Mouse (Mus musculus) cortical plate, adult 2 months (tissue): ENCODE measurements around the gene Rufy2.

Experiments
- CTCF ChIP-seq: fragments of 200-500 bp; IDR thresholded peaks from 2 replicates; pipeline ENCODE4 v1.5.1; 2011; ENCODE audit warnings: mild to moderate bottlenecking, control low read depth, low read length; ENCODE audit not compliant: insufficient read depth; ENCODE audit errors: extremely low read depth
- POLR2A ChIP-seq: fragments of 200-500 bp; IDR thresholded peaks from 2 replicates; pipeline ENCODE4 v1.6.1; 2011; ENCODE audit warnings: mild to moderate bottlenecking, low read length, control low read depth; ENCODE audit not compliant: insufficient read depth; ENCODE audit errors: extremely low read depth

DNA sequence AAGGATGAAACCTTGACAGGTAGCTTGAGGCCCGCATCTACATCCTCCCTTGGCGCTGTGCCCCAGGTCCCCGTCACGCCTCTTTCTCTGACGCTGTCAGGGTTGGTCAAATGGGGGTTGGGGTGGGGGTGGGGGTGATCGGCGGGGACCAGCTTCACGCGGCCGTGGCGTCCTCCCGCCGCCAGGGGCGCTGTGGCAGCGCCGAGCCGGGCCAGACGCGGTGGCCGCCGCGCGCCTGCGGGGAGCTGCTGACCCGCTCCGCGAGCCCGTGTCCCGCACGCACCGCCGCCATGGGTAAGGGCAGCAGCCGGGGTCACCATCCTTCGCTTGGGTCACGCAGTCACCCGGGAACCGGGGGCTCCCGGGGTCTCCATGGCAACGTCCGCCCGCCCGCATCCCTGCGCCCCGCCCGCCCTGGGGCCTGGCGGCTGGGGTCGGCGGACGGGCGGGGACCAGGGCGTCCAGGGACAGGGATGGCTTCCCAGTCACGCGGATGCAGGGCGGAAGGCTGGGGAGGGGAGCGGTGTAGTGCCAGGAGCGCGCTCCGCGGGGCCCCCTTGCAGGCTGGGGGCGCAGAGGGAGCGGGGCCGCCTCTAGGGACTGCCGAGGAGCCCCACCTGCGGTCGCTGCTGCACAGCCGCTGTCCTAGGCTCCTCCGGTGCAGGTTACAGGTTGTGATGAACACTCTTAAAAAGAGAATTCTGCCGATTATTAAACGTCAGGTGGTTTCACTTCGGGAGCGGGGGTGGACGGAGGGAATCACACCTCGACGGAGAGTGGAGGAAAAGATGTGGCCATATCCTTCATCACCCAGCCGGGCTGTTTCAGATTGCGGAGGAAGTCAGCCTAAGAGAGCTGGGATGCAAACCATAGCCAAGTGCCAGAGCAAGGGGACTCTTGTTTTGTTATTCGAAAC is at the start of gene Rufy2:
- TF ChIP-seq POLR2A, result peak; percentile 65; the same call in 1 of the 2 replicates
- peak; percentile 31; the same call in 1 of the 2 replicates for TF ChIP-seq CTCF
